Mouse (Mus musculus) adrenal gland (tissue): ENCODE measurements around the gene Gm21760.
"Not testable (repeated sequence)": the region's sequence is repeated elsewhere in the genome, so short reads cannot be mapped to it uniquely, and the experiment has no call there.

ENCODE experiments used
- intact Hi-C: fragments of 180-260 bp; cut with DNase I; formaldehyde crosslinking; loops from one replicate; pipeline ENCODE4 v1.15.1; 2025
- long read RNA-seq, 2 experiments: library from polyadenylated mRNA; unstranded; transcript quantifications; one replicate each; pipeline ENCODE4 v2.0.0; 2020; ENCODE audit warnings: borderline replicate concordance in 1 of 2; ENCODE audit not compliant: insufficient replicate concordance in 1 of 2

Gene Gm21760
- long read RNA-seq, experiment 1 = 0 reads
- long read RNA-seq, experiment 2 = 0 reads

- intact Hi-C loops = not testable (repeated sequence)
These were observed at the start of gene Gm21760 for GRCm38 (mm10) chrY:80133479-80133878. Gene Gm21760, plus strand, starts transcription at chrY:80133779.
